8 mouse cellular contexts compared by ENCODE assay signal in the genomic region with DNA sequence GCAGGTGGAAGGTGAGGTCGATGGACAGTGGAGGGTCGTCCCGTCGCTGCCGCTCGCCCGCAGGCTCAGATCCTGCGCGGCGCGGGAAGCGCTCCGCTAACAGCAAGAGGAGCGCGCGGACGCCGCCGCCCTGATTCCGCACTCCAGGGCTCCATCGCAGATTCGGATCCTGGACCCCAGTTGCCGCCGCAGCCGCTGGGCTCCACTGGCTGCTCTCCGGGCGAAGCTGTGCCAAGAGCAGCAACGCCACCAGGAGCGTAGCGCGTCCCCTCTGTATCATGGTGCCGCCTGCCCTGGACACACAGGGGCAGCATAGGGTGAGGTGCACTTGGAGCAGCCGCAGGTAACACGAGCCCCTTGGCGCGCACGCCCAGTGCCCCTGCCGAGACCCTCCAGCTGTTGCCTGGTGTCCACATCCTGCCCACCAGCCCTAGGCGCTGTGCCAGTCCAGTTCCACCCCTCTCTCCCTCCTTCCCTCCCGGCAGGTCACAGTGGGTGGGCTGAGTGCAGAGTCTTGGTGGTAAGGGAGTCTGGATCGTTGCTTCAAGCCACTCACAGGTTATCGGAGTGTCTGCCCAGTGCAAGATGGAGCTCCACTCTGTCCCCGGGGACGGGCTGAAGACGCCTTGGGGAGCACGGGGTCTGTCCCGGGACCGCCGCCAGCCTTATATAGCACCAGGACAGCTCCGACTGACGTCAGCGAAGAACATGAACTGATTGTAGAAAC. TPM values are rescaled to one million over a fixed set of nuclear protein-coding genes. Genes with fewer than 3 reads are reported as not detected.
DNase-seq lines count a peak whose midpoint lies in the region; ATAC-seq and TF ChIP-seq lines count a peak whose summit lies in the region.

A gene (minus strand): TSS at position 589 of the 727 bp plus-strand sequence.

- peak within 1 kb of the TSS; percentile 49 for H3K4me3 ChIP-seq in heart, embryonic 10.5 days
- no peak within 1 kb of the TSS for H3K4me3 ChIP-seq in heart, adult 2 months
- H3K4me3 ChIP-seq in heart, embryonic 13.5 days = peak within 1 kb of the TSS; percentile 45
- peak within 1 kb of the TSS; percentile 20 for H3K4me3 ChIP-seq in midbrain, embryonic 11.5 days (ENCODE audit: low read depth, low read length)

- H3K79me2 ChIP-seq in heart, adult 2 months (replicated peaks; ENCODE audit: control insufficient read depth, insufficient read depth, low read length) = no peaks in the 10 kb centered on the region

- no peak for TF ChIP-seq EP300 in heart, adult 2 months (IDR thresholded peaks at IDR 0.05; ENCODE audit: insufficient read depth, low read depth, low read length)

- TF ChIP-seq POLR2A in heart, adult 2 months (IDR thresholded peaks at IDR 0.05; ENCODE audit: insufficient read depth, low read depth, low read length) = no peak

- WGBS in heart, embryonic 10.5 days = 2% methylated on average over 52 of the region's 52 CpGs
- 3% methylated on average over 52 of the region's 52 CpGs for WGBS in heart, adult 2 months
- 2% methylated on average over 52 of the region's 52 CpGs for WGBS in heart, embryonic 13.5 days
- WGBS in midbrain, embryonic 11.5 days = 2% methylated on average over 52 of the region's 52 CpGs

- no peak for DNase-seq in heart, embryonic 10.5 days (ENCODE audit: low spot score)
- no peak for DNase-seq in heart, adult 2 months
- DNase-seq in R1 (ENCODE audit: low read depth, low spot score) = peak; percentile 69
- peak; percentile 88 for DNase-seq in midbrain, embryonic 11.5 days (ENCODE audit: low spot score, missing footprints)
- DNase-seq in ovary, postnatal 10 days (ENCODE audit: low spot score) = no peak
- no peak for DNase-seq in MN1 (ENCODE audit: low spot score)
- DNase-seq in left cerebral cortex, adult 11 months (ENCODE audit: low spot score) = no peak

- peak within 1 kb of the TSS; percentile 69 for H3K4me2 ChIP-seq in heart, embryonic 13.5 days
- H3K4me2 ChIP-seq in midbrain, embryonic 11.5 days = peak within 1 kb of the TSS; percentile 38

- ATAC-seq in heart, embryonic 13.5 days (ENCODE audit: extremely low read depth, insufficient number of reproducible peaks, low FRiP score, low TSS enrichment) = no peak; the same call in 1 of the 2 replicates
- no peak for ATAC-seq in midbrain, embryonic 11.5 days (ENCODE audit: low FRiP score)

- H3K9ac ChIP-seq in heart, adult 2 months (ENCODE audit: low read depth, low read length) = no peak within 1 kb of the TSS
- H3K9ac ChIP-seq in heart, embryonic 13.5 days = peak within 1 kb of the TSS; percentile 8
- H3K9ac ChIP-seq in midbrain, embryonic 11.5 days (ENCODE audit: low read length) = no peak within 1 kb of the TSS

- TF ChIP-seq CTCF in heart, adult 2 months (IDR thresholded peaks at IDR 0.05) = no peak

- H3K36me3 ChIP-seq in heart, embryonic 10.5 days = peaks cover 13% of the 10 kb centered on the region
- H3K36me3 ChIP-seq in heart, adult 2 months (ENCODE audit: control insufficient read depth, insufficient read depth, low read length) = no peaks in the 10 kb centered on the region
- peaks cover 17% of the 10 kb centered on the region for H3K36me3 ChIP-seq in heart, embryonic 13.5 days
- no peaks in the 10 kb centered on the region for H3K36me3 ChIP-seq in midbrain, embryonic 11.5 days (ENCODE audit: control insufficient read depth, insufficient read depth, low read length)

- H3K27me3 ChIP-seq in heart, embryonic 10.5 days (ENCODE audit: insufficient read depth, poor library complexity, severe bottlenecking) = peaks cover 67% of the 10 kb centered on the region
- H3K27me3 ChIP-seq in heart, adult 2 months (ENCODE audit: control insufficient read depth, insufficient read depth, low read length) = peaks cover 10% of the 10 kb centered on the region
- peaks cover 71% of the 10 kb centered on the region for H3K27me3 ChIP-seq in heart, embryonic 13.5 days (replicated peaks)
- peaks cover 51% of the 10 kb centered on the region for H3K27me3 ChIP-seq in midbrain, embryonic 11.5 days (ENCODE audit: control insufficient read depth, insufficient read depth, low read length)

- H3K27ac ChIP-seq in heart, embryonic 10.5 days = no peak within 1 kb of the TSS
- H3K27ac ChIP-seq in heart, adult 2 months = no peak within 1 kb of the TSS; the same call in 1 of the 2 replicates
- H3K27ac ChIP-seq in heart, embryonic 13.5 days (replicated peaks) = no peak within 1 kb of the TSS
- H3K27ac ChIP-seq in midbrain, embryonic 11.5 days (ENCODE audit: low read depth, low read length) = no peak within 1 kb of the TSS

- intact Hi-C loops in heart, adult 2 months (cut with DNase I) = no loop called here

- H3K9me3 ChIP-seq in heart, embryonic 10.5 days = no peaks in the 10 kb centered on the region
- H3K9me3 ChIP-seq in heart, embryonic 13.5 days = no peaks in the 10 kb centered on the region
- H3K9me3 ChIP-seq in midbrain, embryonic 11.5 days (ENCODE audit: control insufficient read depth, low read length) = no peaks in the 10 kb centered on the region

- H3K4me1 ChIP-seq in heart, embryonic 10.5 days = peaks cover 32% of the 10 kb centered on the region
- peaks cover 4% of the 10 kb centered on the region; the same call in 1 of the 2 replicates for H3K4me1 ChIP-seq in heart, adult 2 months (ENCODE audit: control insufficient read depth, insufficient read depth, low read length)
- H3K4me1 ChIP-seq in heart, embryonic 13.5 days = peaks cover 28% of the 10 kb centered on the region
- H3K4me1 ChIP-seq in midbrain, embryonic 11.5 days (ENCODE audit: control insufficient read depth, insufficient read depth, low read length) = peaks cover 10% of the 10 kb centered on the region

RNA-seq across cellular contexts. Expression of the gene that starts here (rescaled TPM):
- not detected in 2 replicates for polyA plus RNA-seq in heart, embryonic 10.5 days (2016; fragmentation: Nextera tagmentation; extraction: Ambion mirVana)
- total RNA-seq in heart, adult 2 months (2021) = not detected
- polyA plus RNA-seq in heart, adult 2 months (2012; rRNA removed) = not detected in 2 replicates
- 0.45 TPM in 1 of 2 replicates, not detected in the other for polyA plus RNA-seq in heart, embryonic 13.5 days (2015; fragmentation: Nextera tagmentation; extraction: Ambion mirVana)
- polyA plus RNA-seq in midbrain, embryonic 11.5 days (2014; fragmentation: Nextera tagmentation; extraction: Ambion mirVana) = not detected in 2 replicates

Comparison
In these comparisons a context has a peak if more than half of its experiments do, and no peak if none do; other contexts are left out.
1. Peak in DNase-seq, H3K4me3 ChIP-seq and H3K4me2 ChIP-seq in midbrain, embryonic 11.5 days; RNA of the gene not detected or under 1 TPM.